Mouse (Mus musculus) hindbrain, postnatal 0 days (tissue): ENCODE measurements at regions not wholly inside any gene's neighbourhood (a gene's known extent, or its start where the extent isn't known, plus 50 kb on each side); places are given as distances from the start of the nearest gene placed in this dataset.

Experiments
- ATAC-seq: fragments of 200-750 bp; cut with Nextera tagmentation; 2 replicates; pipeline ENCODE4 v1.8.0; 2017; ENCODE audit warnings: mild to moderate bottlenecking, moderate TSS enrichment, moderate library complexity
- DNase-seq: peaks from one replicate; pipeline ENCODE4 v3.0.0-alpha.2; 2015; ENCODE audit warnings: low spot score
- H3K27ac ChIP-seq: fragments of 300-500 bp; sonication (generic); 2 replicates; pipeline ENCODE4 v1.5.1; 2014; ENCODE audit warnings: mild to moderate bottlenecking
- H3K27me3 ChIP-seq: fragments of 300-500 bp; sonication (generic); 2 replicates; pipeline ENCODE4 v1.6.1; 2014; ENCODE audit warnings: low read length, mixed read lengths; ENCODE audit not compliant: insufficient read depth
- H3K36me3 ChIP-seq: fragments of 300-500 bp; sonication (generic); 2 replicates; pipeline ENCODE4 v1.6.1; 2014; ENCODE audit warnings: low read length, mixed read lengths; ENCODE audit not compliant: insufficient read depth
- H3K4me1 ChIP-seq: fragments of 300-500 bp; sonication (generic); 2 replicates; pipeline ENCODE4 v1.6.1; 2014; ENCODE audit warnings: antibody characterized with exemption, low read length, mixed read lengths; ENCODE audit not compliant: insufficient read depth
- H3K4me2 ChIP-seq: fragments of 300-500 bp; sonication (generic); 2 replicates; pipeline ENCODE4 v1.6.1; 2014; ENCODE audit warnings: low read depth, mild to moderate bottlenecking, low read length, moderate library complexity, mixed read lengths
- H3K4me3 ChIP-seq: fragments of 300-500 bp; sonication (generic); 2 replicates; pipeline ENCODE4 v1.5.1; 2014; ENCODE audit warnings: low read length
- H3K9ac ChIP-seq: fragments of 300-500 bp; sonication (generic); replicated peaks from 2 replicates; pipeline ENCODE4 v1.6.1; 2014; ENCODE audit warnings: mild to moderate bottlenecking, low read length, moderate library complexity, mixed read lengths
- H3K9me3 ChIP-seq: fragments of 300-500 bp; sonication (generic); 2 replicates; pipeline ENCODE4 v1.6.1; 2016; ENCODE audit warnings: low read length, mixed read lengths
- CTCF ChIP-seq: IDR thresholded peaks from 2 replicates; pipeline ENCODE4 v1.5.1; 2016; ENCODE audit warnings: antibody characterized with exemption, control low read depth, low read depth
- WGBS: fragments of 180-500 bp; shearing (Covaris S2); extraction: QIAGEN DNeasy Blood & Tissue Kit; methylation state at CpG from one replicate; pipeline ENCODE4 v1.1.7; 2014; 5-methylcytosine and 5-hydroxymethylcytosine counted together

GRCm38 (mm10) chr14:81038045-81038444, 1054.2 kb downstream of the Olfm4 start:
- no peak overlapping the region for H3K4me2 ChIP-seq
- no peaks in the 10 kb centered on the region for H3K4me1 ChIP-seq
- no peaks in the 10 kb centered on the region for H3K36me3 ChIP-seq
- no peak for TF ChIP-seq CTCF
- no peak overlapping the region for H3K9ac ChIP-seq
- H3K4me3 ChIP-seq = no peak overlapping the region
- no peaks in the 10 kb centered on the region for H3K27me3 ChIP-seq
- no peaks in the 10 kb centered on the region for H3K9me3 ChIP-seq
- WGBS = 83% methylated on average over 3 of the region's 3 CpGs
- DNase-seq (no peak), ATAC-seq (no peak)
- no peak overlapping the region for H3K27ac ChIP-seq
